Mouse (Mus musculus): ENCODE measurements around the gene Jag1. TPM values are rescaled to one million over a fixed set of nuclear protein-coding genes. Genes with fewer than 3 reads are reported as not detected.

Jag1 gene
- polyA plus RNA-seq, 2 experiments = 17.0 to 32.9 TPM

DNA sequence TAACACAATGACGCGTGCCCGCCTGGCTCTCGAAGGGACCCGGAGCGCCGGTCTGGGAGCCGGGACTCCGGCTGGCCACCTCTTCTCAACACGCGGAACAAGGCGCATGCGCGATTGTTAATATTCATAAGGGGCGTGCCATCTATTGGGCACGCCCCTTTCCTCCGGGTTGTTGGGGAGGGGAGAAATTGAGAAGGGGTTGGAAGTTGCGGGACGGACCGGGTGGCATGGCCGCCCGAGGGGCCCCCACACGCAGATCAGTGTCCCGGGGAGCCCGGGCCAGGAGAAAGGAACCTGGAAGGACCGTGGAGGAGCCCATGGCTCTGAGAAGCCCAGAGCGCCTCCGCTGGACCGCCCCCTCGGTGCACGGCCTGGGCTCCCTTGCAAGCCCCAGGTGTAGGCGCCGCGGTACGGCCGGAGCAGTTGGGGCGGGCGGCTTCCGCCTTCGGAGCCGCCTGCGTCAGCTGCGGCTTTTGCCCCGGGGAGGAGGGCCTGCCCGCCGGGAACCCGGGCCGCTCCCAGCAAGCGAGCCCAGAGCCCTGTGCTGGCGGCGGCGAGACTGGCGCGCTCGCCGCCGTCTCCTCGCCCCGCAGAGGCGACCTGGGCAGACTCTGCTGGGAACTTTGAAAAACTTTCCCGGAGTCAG is 354 bp upstream of the Jag1 start:
- peak overlapping the region; percentile 85 for H3K4me2 ChIP-seq (replicated peaks; ENCODE audit: low read depth, low read length, severe bottlenecking)
- peak overlapping the region; percentile 77 for H3K4me3 ChIP-seq (replicated peaks; ENCODE audit: low read length)
- no peaks in the 10 kb centered on the region for H3K9me3 ChIP-seq (ENCODE audit: control insufficient read depth, low read length)
- WGBS = 3% methylated on average over 42 of the region's 61 CpGs
- peak overlapping the region; percentile 87 for H3K9ac ChIP-seq (ENCODE audit: low read depth, low read length, severe bottlenecking)
- H3K27ac ChIP-seq (replicated peaks; ENCODE audit: low read depth, low read length) = peak overlapping the region; percentile 98
- no peaks in the 10 kb centered on the region for H3K36me3 ChIP-seq (ENCODE audit: control insufficient read depth, insufficient read depth, low read length)
- peak; percentile 99 for DNase-seq (ENCODE audit: low spot score)
- TF ChIP-seq POLR2A (IDR thresholded peaks at IDR 0.05; ENCODE audit: borderline replicate concordance, extremely low read depth, insufficient read depth, insufficient read length) = 0 out of 2 replicates have a peak, but pooled peaks have one; percentile 67
- peak; percentile 81 for ATAC-seq (ENCODE audit: low FRiP score, low read depth)
- H3K27me3 ChIP-seq (ENCODE audit: control insufficient read depth, insufficient read depth, low read length) = peaks cover 5% of the 10 kb centered on the region; the same call in 1 of the 2 replicates
- H3K4me1 ChIP-seq (ENCODE audit: control insufficient read depth, insufficient read depth, low read length) = peaks cover 19% of the 10 kb centered on the region

- H3K27me3 ChIP-seq (ENCODE audit: control insufficient read depth, insufficient read depth, low read length) = peaks cover 5% of the 10 kb centered on the region; the same call in 1 of the 2 replicates
- ATAC-seq (ENCODE audit: low FRiP score, low read depth) (no peak), DNase-seq (ENCODE audit: low spot score) (no peak)
- under 1% methylated on average over 40 of the region's 40 CpGs for WGBS
- peak overlapping the region; percentile 77 for H3K4me3 ChIP-seq (replicated peaks; ENCODE audit: low read length)
- H3K27ac ChIP-seq (replicated peaks; ENCODE audit: low read depth, low read length) = peak overlapping the region; percentile 73; the same call in 1 of the 2 replicates
- TF ChIP-seq POLR2A (IDR thresholded peaks at IDR 0.05; ENCODE audit: borderline replicate concordance, extremely low read depth, insufficient read depth, insufficient read length) = no peak
- no peaks in the 10 kb centered on the region for H3K36me3 ChIP-seq (ENCODE audit: control insufficient read depth, insufficient read depth, low read length)
- H3K4me2 ChIP-seq (replicated peaks; ENCODE audit: low read depth, low read length, severe bottlenecking) = peak overlapping the region; percentile 85
- H3K4me1 ChIP-seq (ENCODE audit: control insufficient read depth, insufficient read depth, low read length) = peaks cover 24% of the 10 kb centered on the region
- H3K9me3 ChIP-seq (ENCODE audit: control insufficient read depth, low read length) = no peaks in the 10 kb centered on the region
- H3K9ac ChIP-seq (ENCODE audit: low read depth, low read length, severe bottlenecking) = peak overlapping the region; percentile 72
Observed at GRCm38 (mm10) chr2:137115241-137116024, 1.0 kb downstream of the Jag1 start.

- ATAC-seq (ENCODE audit: low FRiP score, low read depth) (peak; percentile 41), DNase-seq (ENCODE audit: low spot score) (peak; percentile 86)
- H3K9me3 ChIP-seq (ENCODE audit: control insufficient read depth, low read length) = no peaks in the 10 kb centered on the region
- peak overlapping the region; percentile 85 for H3K4me2 ChIP-seq (replicated peaks; ENCODE audit: low read depth, low read length, severe bottlenecking)
- TF ChIP-seq POLR2A (IDR thresholded peaks at IDR 0.05; ENCODE audit: borderline replicate concordance, extremely low read depth, insufficient read depth, insufficient read length) = no peak
- peaks cover 31% of the 10 kb centered on the region for H3K4me1 ChIP-seq (ENCODE audit: control insufficient read depth, insufficient read depth, low read length)
- H3K36me3 ChIP-seq (ENCODE audit: control insufficient read depth, insufficient read depth, low read length) = no peaks in the 10 kb centered on the region
- peak overlapping the region; percentile 72 for H3K9ac ChIP-seq (ENCODE audit: low read depth, low read length, severe bottlenecking)
- H3K27me3 ChIP-seq (ENCODE audit: control insufficient read depth, insufficient read depth, low read length) = peaks cover 5% of the 10 kb centered on the region; the same call in 1 of the 2 replicates
- peak overlapping the region; percentile 77 for H3K4me3 ChIP-seq (replicated peaks; ENCODE audit: low read length)
- WGBS = under 1% methylated on average over 45 of the region's 51 CpGs
- H3K27ac ChIP-seq (replicated peaks; ENCODE audit: low read depth, low read length) = peak overlapping the region; percentile 63
Observed at GRCm38 (mm10) chr2:137114248-137115096, 2.0 kb downstream of the Jag1 start.

- Histone ChIP-seq H3K27ac (replicated peaks; ENCODE audit: low read depth, low read length) (0 out of 2 replicates have a peak overlapping the region, but pooled peaks have one; percentile 63), H3K36me3 (ENCODE audit: control insufficient read depth, insufficient read depth, low read length) (no peaks in the 10 kb centered on the region), H3K4me1 (ENCODE audit: control insufficient read depth, insufficient read depth, low read length) (peaks cover 31% of the 10 kb centered on the region), H3K4me3 (replicated peaks; ENCODE audit: low read length) (peak overlapping the region; percentile 77), H3K27me3 (ENCODE audit: control insufficient read depth, insufficient read depth, low read length) (peaks cover 5% of the 10 kb centered on the region; the same call in 1 of the 2 replicates), H3K4me2 (replicated peaks; ENCODE audit: low read depth, low read length, severe bottlenecking) (peak overlapping the region; percentile 85), H3K9ac (ENCODE audit: low read depth, low read length, severe bottlenecking) (peak overlapping the region; percentile 72), H3K9me3 (ENCODE audit: control insufficient read depth, low read length) (no peaks in the 10 kb centered on the region)
- WGBS = 7% methylated on average over 12 of the region's 12 CpGs
- DNase-seq (ENCODE audit: low spot score) = no peak
- no peak for ATAC-seq (ENCODE audit: low FRiP score, low read depth)
- no peak for TF ChIP-seq POLR2A (IDR thresholded peaks at IDR 0.05; ENCODE audit: borderline replicate concordance, extremely low read depth, insufficient read depth, insufficient read length)
Observed at GRCm38 (mm10) chr2:137113288-137114061, 3.0 kb downstream of the Jag1 start.
